Mouse (Mus musculus) forelimb bud, embryonic 11.5 days (tissue): ENCODE measurements around the gene Tlr3.

Experiments used
- DNase-seq: peaks from one replicate; pipeline ENCODE4 v3.0.0-alpha.2; 2012; ENCODE audit warnings: low read depth, low spot score

The Tlr3 gene

DNA sequence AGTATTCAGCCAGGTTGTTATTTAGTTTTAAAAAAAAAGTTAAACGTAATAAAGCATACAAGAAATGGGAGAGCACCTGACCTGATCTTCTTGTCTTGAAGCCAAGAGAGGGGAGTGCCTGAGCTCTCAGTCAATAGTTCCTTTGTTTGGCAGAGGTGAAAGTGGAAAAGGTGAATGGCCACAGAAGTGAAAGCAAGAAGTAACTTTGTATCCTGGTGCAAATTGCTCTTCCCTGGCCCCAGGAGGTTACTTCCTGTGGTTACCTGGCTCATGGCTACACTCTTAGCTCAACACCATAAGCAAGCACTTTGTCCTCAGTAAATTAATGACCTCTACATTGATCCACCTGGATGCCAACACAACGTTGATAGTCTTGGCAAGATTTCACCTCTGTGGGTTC is at the start of gene Tlr3:
Gene Tlr3, minus strand, starts transcription at position 199 of the 400 bp plus-strand sequence.
- DNase-seq, result no peak

- no peak for DNase-seq
These were observed 47.0 kb upstream of the Tlr3 start for GRCm38 (mm10) chr8:45457874-45458273.

GRCm38 (mm10) chr8:45454426-45454825 is 43.5 kb upstream of the Tlr3 start:
- DNase-seq, result peak; percentile 70

GRCm38 (mm10) chr8:45452115-45452514 is 41.2 kb upstream of the Tlr3 start:
- DNase-seq, result no peak

- no peak for DNase-seq
These were observed 38.0 kb upstream of the Tlr3 start for GRCm38 (mm10) chr8:45448842-45449241.

- DNase-seq, result no peak
These were observed 37.4 kb upstream of the Tlr3 start for GRCm38 (mm10) chr8:45448257-45448656.

GRCm38 (mm10) chr8:45438899-45439535 is 28.1 kb upstream of the Tlr3 start:
- DNase-seq, result peak; percentile 62

GRCm38 (mm10) chr8:45420151-45420550 is 9.3 kb upstream of the Tlr3 start:
- no peak for DNase-seq

- no peak for DNase-seq
These were observed 4.1 kb upstream of the Tlr3 start for GRCm38 (mm10) chr8:45414965-45415364.

DNA sequence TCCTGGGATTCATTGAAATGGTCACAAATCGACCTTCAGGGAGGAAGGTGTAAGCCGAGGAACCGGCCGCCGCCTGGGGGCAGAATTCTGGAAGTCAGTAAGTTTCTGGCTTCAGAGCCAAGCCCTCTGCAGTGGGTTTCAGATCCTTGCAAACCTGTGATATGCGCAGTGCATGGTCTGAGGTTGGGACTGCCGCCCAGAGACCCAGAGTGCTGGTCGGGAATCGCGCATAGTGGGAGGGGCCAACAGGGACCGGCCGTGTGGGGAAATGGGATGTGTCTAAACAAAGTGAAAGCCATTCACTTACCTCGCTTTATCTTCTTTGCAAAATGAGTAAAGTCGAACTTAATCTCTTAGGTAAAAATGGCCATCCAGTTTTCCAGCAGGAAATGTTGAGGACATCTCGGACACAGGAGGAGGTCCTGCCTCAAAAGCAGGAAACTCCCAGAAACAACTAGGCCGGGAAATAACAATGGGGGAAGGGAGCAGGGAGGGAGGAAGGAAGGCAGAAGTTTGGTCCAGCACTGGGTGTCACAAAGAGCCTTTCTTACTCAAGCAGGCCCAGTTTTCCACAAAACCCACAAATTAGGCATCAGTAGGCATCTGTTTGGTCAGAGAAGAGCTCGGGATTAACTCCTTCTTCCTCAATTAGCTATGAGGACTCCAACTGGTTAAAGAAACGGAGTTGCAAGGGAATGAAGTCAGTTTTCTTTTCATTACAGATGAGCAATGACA is 567 bp downstream of the Tlr3 start:
- peak; percentile 53 for DNase-seq

DNA sequence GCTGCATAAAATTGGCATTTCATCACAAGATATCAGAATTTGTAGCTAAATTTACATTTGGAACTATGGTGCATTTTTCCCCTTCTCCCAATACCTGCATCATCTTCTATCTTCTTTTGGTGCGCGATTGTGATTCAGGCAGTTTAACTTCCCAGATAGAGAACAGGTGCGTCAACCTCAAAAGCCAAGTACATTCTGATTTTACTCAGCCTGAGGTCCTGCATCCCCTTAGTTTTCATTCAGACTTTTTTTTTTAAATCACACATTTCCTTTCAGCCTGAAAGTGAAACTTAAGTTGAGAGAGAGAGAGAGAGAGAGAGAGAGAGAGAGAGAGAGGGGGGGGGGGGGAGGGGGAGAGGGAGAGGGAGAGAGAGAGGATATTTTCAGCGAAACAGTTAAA is 1.2 kb downstream of the Tlr3 start:
- DNase-seq, result no peak

- no peak for DNase-seq
These were observed 27.6 kb downstream of the Tlr3 start for GRCm38 (mm10) chr8:45383250-45383649.

GRCm38 (mm10) chr8:45381963-45382347 is 28.9 kb downstream of the Tlr3 start, which contains the start of gene Fam149a:
TSS of gene Fam149a (minus strand) at chr8:45382291.
- peak; percentile 68 for DNase-seq

DNA sequence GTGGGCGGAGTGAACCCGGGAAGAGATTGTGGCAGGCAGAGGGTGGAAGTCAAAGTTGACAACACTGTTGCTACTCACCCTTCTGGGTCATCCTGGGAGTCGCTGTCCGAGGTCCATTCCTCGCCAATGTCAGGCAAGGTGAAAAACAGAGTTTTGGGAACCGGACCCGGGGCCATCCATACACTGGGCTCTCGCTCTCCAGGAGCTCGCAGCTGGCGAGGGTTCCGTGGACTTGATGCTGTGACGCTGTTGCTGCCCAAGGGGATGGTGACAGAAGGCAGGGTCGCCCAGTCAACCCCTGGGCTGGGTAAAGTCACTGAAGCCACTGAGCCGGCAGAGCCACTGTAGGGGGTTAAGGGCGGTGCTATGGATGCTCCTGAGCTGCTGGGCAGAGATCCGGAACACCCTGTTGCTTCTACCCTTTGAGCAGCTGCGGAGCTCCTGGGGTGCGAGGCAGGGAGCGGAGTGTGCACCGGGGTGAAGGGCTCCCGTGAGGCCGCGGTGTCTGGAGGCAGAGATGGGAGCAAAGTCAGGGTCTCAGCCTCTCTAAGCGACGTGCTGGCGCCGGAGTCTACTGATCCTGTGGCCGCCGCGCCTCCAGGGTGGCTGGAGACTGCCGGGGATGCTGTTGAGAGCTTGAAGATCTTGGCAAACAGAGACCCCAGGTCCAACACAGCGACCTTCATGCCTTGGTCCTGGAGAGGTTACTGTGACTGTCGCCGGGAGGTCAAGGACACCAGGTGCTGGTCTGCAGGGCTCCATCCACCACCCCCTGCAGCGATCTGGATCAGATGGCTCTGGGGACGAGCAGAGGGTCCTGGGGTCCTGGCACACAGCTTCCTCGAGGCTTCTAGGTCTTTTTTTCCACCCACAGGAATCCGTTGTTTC is 29.6 kb downstream of the Tlr3 start:
- peak; percentile 4 for DNase-seq

GRCm38 (mm10) chr8:45380598-45380997 is 30.3 kb downstream of the Tlr3 start:
- DNase-seq, result no peak

DNA sequence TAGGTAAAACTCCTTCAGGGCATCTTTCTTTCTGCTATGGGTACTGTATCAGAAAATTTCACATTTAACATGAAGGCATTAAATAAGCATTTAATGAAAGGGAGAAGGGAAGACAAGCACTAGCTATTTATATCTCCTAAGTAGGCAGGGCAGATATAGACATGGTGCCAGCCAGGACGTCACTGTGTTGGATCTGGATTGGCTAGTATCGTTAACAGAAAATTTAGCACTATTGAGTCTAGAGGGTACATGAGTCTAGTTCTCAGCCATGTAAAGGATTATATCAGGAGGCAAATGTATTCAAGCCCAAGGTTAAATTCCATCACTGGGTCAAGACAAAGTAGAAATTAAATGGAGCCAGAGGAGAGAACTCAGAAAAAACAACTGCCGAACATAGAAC is 36.8 kb downstream of the Tlr3 start:
- no peak for DNase-seq

GRCm38 (mm10) chr8:45367154-45367553 is 43.7 kb downstream of the Tlr3 start:
- no peak for DNase-seq

DNA sequence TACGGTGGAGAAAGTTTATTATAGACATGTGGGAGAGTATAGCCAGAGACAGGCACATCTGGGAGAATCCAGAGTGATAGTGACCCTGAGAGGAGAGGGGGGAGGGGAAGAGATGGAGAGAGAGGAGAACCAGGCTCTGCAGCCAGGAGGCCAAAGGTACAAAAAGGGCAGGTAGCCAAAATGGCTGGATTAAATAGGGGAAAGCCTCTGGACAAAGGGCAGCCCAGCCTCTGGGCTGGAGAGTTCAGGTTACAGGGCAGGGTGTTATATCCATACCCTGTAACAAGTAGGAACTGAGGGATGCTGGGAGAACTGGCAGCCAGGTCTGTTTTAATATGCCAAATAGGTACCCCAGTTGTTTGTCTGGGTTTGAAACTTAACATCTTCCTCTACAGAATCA is 47.7 kb downstream of the Tlr3 start:
- no peak for DNase-seq

DNA sequence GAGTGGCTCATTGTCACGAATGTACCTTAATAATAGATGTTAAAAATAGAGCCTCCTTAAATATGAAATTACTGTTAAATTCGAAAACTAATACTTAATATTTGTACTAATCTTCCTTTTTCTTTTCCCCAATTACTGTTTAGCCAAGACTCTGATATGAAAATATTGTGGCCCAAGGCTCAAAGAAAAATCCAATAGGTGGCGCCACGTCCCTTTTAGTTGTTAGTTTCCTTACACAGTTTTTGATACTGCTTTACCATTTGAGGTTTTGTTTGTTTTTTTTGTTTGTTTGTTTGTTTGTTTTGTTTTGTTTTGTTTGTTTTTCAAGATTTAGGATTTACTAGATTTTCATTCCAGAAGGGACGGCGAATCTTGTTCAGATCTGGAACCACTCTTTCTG is 48.6 kb downstream of the Tlr3 start:
- peak; percentile 3 for DNase-seq

- peak; percentile 2 for DNase-seq
These were observed 51.7 kb downstream of the Tlr3 start for GRCm38 (mm10) chr8:45359091-45359605.

DNA sequence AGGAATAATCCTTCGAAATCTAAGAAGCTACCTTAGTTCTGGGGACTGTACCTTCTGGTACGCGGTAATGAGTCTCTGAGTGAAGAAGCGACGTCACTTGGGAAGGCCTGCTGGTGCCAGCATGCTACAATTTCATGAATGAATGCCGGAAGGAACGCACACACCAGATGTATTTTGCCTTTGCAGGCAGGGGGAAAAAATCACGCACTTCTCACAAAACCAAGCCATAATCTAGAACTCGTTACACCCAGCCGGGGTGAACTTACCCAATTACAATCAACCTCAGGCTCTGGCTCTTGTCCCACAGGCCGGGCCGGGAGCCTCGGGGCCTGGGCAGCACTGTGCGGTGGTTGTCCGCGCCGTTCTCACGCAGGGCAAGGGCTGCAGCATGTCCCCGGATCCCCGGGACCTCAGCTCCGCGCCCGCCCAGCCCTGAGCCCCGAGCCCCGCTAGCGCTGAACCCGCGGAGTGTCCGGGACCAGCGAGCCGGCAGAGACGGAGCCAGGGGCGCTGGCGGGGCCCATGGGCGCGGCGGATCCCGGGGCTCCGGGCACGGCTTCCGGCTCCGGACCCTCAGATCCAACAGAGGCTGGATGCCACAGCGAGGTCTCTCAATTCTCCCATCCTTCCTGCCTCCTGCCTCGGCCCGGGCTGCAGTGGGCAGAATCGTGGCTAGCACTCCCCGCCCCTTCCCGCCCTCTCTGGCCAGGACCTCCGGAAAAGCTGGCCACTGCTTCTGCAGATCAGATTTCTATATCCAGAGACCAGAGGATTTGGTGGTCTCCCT is 52.6 kb downstream of the Tlr3 start:
- peak; percentile 40 for DNase-seq
